Mouse (Mus musculus) kidney, embryonic 14.5 days (tissue): ENCODE data around the gene Creg1. TPM values are rescaled to one million over a fixed set of nuclear protein-coding genes. Genes with fewer than 3 reads are reported as not detected.
A peak's percentile ranks its signal among the peaks of the same experiment; 100 is the strongest.
"Not testable (repeated sequence)": the region's sequence is repeated elsewhere in the genome, so short reads cannot be mapped to it uniquely, and the experiment has no call there.

Source experiments
- ATAC-seq: fragments of 200-750 bp; cut with Nextera tagmentation; 2 replicates; pipeline ENCODE4 v1.8.0; 2017; ENCODE audit warnings: moderate number of reproducible peaks, mild to moderate bottlenecking, moderate TSS enrichment, moderate library complexity; ENCODE audit not compliant: low FRiP score, low TSS enrichment
- H3K27ac ChIP-seq: fragments of 300-500 bp; sonication (generic); 2 replicates; pipeline ENCODE4 v1.5.1; 2014; ENCODE audit warnings: low read depth, mild to moderate bottlenecking, low read length, moderate library complexity, mixed read lengths
- H3K27me3 ChIP-seq: fragments of 300-500 bp; sonication (generic); 2 replicates; pipeline ENCODE4 v1.6.1; 2014; ENCODE audit warnings: mild to moderate bottlenecking, low read length; ENCODE audit not compliant: control insufficient read depth, insufficient read depth
- H3K36me3 ChIP-seq: fragments of 300-500 bp; sonication (generic); 2 replicates; pipeline ENCODE4 v1.6.1; 2014; ENCODE audit warnings: low read length, mixed read lengths; ENCODE audit not compliant: control insufficient read depth, insufficient read depth
- H3K4me1 ChIP-seq: fragments of 300-500 bp; sonication (generic); 2 replicates; pipeline ENCODE4 v1.6.1; 2014; ENCODE audit warnings: low read length, mixed read lengths; ENCODE audit not compliant: control insufficient read depth, insufficient read depth
- H3K4me2 ChIP-seq: fragments of 300-500 bp; sonication (generic); replicated peaks from 2 replicates; pipeline ENCODE4 v1.6.1; 2014; ENCODE audit warnings: low read depth, mild to moderate bottlenecking, low read length
- H3K4me3 ChIP-seq: fragments of 300-500 bp; sonication (generic); 2 replicates; pipeline ENCODE4 v1.5.1; 2014; ENCODE audit warnings: mild to moderate bottlenecking, low read length
- H3K9ac ChIP-seq: fragments of 300-500 bp; sonication (generic); 2 replicates; pipeline ENCODE4 v1.6.1; 2014; ENCODE audit warnings: low read depth, mild to moderate bottlenecking, low read length, moderate library complexity
- H3K9me3 ChIP-seq: fragments of 300-500 bp; sonication (generic); 2 replicates; pipeline ENCODE4 v1.6.1; 2016; ENCODE audit warnings: low read length; ENCODE audit not compliant: control insufficient read depth
- WGBS: fragments of 180-500 bp; shearing (Covaris S2); extraction: QIAGEN DNeasy Blood & Tissue Kit; methylation state at CpG from one replicate; pipeline ENCODE4 v1.1.7; 2014; 5-methylcytosine and 5-hydroxymethylcytosine counted together
- polyA plus RNA-seq: library from polyadenylated mRNA; unstranded; fragments of >200 nt; fragmentation: Nextera tagmentation; extraction: Ambion mirVana; gene quantifications from 2 replicates; pipeline ENCODE4 v1.2.1, GENCODE M21; 2014

Creg1 gene
- polyA plus RNA-seq, 1 experiment from 2014 or later: 53.8 TPM

- Histone ChIP-seq H3K4me2 (no peak overlapping the region), H3K36me3 (no peaks in the 10 kb centered on the region), H3K27ac (no peak overlapping the region), H3K9ac (no peak overlapping the region), H3K27me3 (no peaks in the 10 kb centered on the region), H3K4me3 (no peak overlapping the region), H3K4me1 (0 out of 2 replicates have a peak, but pooled peaks cover 5% of the 10 kb centered on the region), H3K9me3 (no peaks in the 10 kb centered on the region)
- 84% methylated on average over 8 of the region's 8 CpGs for WGBS
- peak; percentile 61; the same call in 1 of the 2 replicates for ATAC-seq
Observed at GRCm38 (mm10) chr1:165741989-165742388, 21.6 kb upstream of the Creg1 start.

GRCm38 (mm10) chr1:165748053-165748452 is 15.5 kb upstream of the Creg1 start:
- 0 out of 2 replicates have a peak, but pooled peaks cover 2% of the 10 kb centered on the region for H3K27me3 ChIP-seq
- no peaks in the 10 kb centered on the region for H3K9me3 ChIP-seq
- H3K4me1 ChIP-seq: peaks cover 8% of the 10 kb centered on the region
- no peaks in the 10 kb centered on the region for H3K36me3 ChIP-seq
- H3K27ac ChIP-seq: no peak overlapping the region
- no peak overlapping the region for H3K4me3 ChIP-seq
- no peak overlapping the region for H3K4me2 ChIP-seq
- 8% methylated on average over 11 of the region's 11 CpGs for WGBS
- ATAC-seq: peak; percentile 92
- H3K9ac ChIP-seq: no peak overlapping the region

DNA sequence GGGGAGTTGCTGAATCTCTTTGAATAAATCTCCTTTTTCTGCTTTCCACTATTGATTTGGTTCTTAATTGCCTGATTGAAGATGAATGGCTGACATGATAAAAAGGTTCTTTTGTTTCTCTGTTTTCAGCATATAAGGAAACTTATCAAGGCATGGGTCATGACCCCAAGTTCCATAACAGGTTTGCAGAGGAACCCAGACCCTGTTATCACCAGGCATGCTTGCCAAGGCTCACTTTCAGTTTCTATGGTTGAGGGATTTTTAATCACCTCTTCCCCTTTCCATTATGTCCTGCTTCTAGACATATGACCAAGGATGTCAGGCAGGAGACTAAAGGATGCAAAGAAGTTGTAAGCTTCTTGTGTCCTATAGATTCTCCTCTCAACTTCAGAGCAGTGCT is 12.4 kb upstream of the Creg1 start:
- ATAC-seq: no peak
- H3K36me3 ChIP-seq: no peaks in the 10 kb centered on the region
- no peak overlapping the region for H3K4me3 ChIP-seq
- H3K27ac ChIP-seq: no peak overlapping the region
- peaks cover 12% of the 10 kb centered on the region for H3K4me1 ChIP-seq
- 0 out of 2 replicates have a peak, but pooled peaks cover 2% of the 10 kb centered on the region for H3K27me3 ChIP-seq
- H3K4me2 ChIP-seq: no peak overlapping the region
- H3K9me3 ChIP-seq: no peaks in the 10 kb centered on the region
- no peak overlapping the region for H3K9ac ChIP-seq

DNA sequence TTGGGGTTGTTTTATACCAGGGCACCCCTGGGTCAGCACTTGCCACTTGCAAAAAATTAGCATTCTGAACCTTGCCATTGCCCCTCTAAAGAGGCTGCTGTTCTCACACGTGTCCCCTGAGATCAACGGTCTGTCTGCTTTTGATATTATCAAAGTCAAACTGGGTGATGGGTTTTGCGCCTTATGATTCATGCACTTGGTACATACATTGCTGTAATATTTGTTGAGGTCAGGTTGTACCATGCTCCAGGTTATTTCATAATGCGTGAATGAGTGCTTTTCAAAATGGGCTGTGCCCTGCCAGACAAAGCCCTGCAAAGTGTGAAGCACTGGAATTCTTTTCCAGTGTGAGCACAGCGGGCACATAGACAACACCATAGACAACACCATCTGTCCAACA is 11.7 kb upstream of the Creg1 start:
- Histone ChIP-seq H3K4me2 (no peak overlapping the region), H3K4me1 (peaks cover 12% of the 10 kb centered on the region), H3K9me3 (no peaks in the 10 kb centered on the region), H3K27ac (no peak overlapping the region), H3K9ac (no peak overlapping the region), H3K4me3 (no peak overlapping the region), H3K27me3 (0 out of 2 replicates have a peak, but pooled peaks cover 2% of the 10 kb centered on the region), H3K36me3 (no peaks in the 10 kb centered on the region)
- 88% methylated on average over 5 of the region's 5 CpGs for WGBS
- no peak for ATAC-seq

GRCm38 (mm10) chr1:165754205-165754604 is 9.3 kb upstream of the Creg1 start:
- Histone ChIP-seq H3K4me1 (0 out of 2 replicates have a peak, but pooled peaks cover 4% of the 10 kb centered on the region), H3K27ac (no peak overlapping the region), H3K4me2 (no peak overlapping the region), H3K27me3 (peaks cover 6% of the 10 kb centered on the region; the same call in 1 of the 2 replicates), H3K9me3 (no peaks in the 10 kb centered on the region), H3K36me3 (no peaks in the 10 kb centered on the region), H3K9ac (no peak overlapping the region), H3K4me3 (no peak overlapping the region)
- ATAC-seq: no peak
- WGBS: 82% methylated on average over 6 of the region's 6 CpGs

DNA sequence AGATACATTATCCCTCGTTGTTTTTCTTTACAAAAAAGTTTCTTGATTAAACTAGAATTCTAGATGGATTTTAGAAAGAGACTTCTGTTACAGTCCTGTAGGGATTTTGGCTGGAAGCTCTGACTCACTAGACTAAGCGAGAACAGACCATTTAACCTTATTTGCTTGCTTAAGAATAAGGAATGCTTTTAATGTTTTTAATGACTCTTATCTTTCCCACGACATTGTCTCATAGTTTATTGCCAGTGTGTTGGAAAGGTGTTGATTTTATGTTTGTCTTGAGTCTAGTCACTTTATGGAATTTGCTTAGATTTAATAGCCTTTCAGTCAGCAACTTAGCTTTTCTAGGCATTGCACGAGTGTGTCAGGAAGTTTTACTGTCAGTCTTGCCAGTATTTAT is 8.4 kb upstream of the Creg1 start:
- 23% methylated on average over 4 of the region's 4 CpGs for WGBS
- Histone ChIP-seq H3K27ac (no peak overlapping the region), H3K9me3 (no peaks in the 10 kb centered on the region), H3K36me3 (no peaks in the 10 kb centered on the region), H3K27me3 (peaks cover 6% of the 10 kb centered on the region; the same call in 1 of the 2 replicates), H3K4me2 (no peak overlapping the region), H3K4me3 (no peak overlapping the region), H3K4me1 (0 out of 2 replicates have a peak, but pooled peaks cover 4% of the 10 kb centered on the region), H3K9ac (no peak overlapping the region)
- no peak for ATAC-seq

- 91% methylated on average over 3 of the region's 3 CpGs for WGBS
- Histone ChIP-seq H3K4me2 (no peak overlapping the region), H3K9me3 (no peaks in the 10 kb centered on the region), H3K4me3 (no peak overlapping the region), H3K27me3 (peaks cover 14% of the 10 kb centered on the region), H3K36me3 (no peaks in the 10 kb centered on the region), H3K4me1 (peaks cover 4% of the 10 kb centered on the region; the same call in 1 of the 2 replicates), H3K27ac (no peak overlapping the region), H3K9ac (no peak overlapping the region)
- no peak for ATAC-seq
Observed at GRCm38 (mm10) chr1:165761522-165762305, 1.8 kb upstream of the Creg1 start.

DNA sequence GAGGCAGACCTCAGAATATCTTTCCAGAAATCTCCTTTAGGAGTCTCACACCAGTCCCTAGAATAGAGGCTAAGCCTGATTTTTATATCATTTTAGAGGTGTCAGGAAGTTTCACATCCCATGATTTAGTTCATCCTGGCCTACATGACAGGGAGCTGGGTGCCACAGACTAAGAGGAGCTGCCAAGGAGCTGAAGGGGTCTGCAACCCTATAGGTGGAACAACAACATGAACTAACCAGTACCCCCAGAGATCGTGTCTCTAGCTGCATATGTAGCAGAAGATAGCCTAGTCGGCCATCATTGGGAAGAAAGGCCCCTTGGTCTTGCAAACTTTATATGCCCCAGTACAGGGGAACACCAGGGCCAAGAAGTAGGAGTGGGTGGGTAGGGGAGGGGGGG is 1.0 kb upstream of the Creg1 start:
- not testable (repeated sequence) for ATAC-seq, H3K4me1 ChIP-seq, H3K4me3 ChIP-seq, H3K27ac ChIP-seq, H3K36me3 ChIP-seq, H3K4me2 ChIP-seq, H3K9ac ChIP-seq, H3K9me3 ChIP-seq
- peaks cover 11% of the 10 kb centered on the region for H3K27me3 ChIP-seq
- whole genome bisulfite sequencing: 74% methylated on average over 2 of the region's 2 CpGs

DNA sequence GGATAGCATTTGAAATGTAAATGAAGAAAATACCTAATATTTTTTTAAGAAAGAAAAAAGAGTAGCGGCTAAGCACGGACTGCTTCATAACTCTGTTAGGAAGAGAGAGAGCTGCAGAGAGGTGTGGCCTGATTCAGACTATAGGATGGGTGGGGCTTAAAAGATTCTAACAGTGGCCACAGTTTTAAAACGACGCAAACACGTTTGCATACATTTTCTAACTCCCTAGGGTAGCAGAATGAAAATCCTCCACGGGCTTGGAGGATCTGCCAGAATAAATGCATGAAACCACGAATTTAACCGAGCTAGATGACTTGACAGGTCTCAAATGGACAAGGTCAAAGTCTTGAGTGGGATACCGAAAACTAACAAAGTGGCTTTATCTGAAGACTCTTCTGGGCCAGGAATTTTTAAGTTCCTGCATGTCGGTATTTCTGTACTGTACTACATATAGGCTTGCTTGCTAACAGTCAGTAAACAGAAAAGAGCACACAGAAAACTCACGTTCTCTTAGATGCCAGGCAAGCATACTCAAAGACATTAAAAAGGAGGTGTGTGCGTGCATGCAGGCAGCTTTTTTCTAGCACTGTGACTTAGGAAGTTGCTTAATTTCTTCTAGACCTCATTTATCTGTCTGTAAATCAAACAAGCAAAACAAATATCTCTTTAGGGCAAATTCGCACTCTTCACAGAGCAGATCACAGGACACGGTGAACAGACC is 472 bp upstream of the Creg1 start:
- peak; percentile 45; the same call in 1 of the 2 replicates for ATAC-seq
- no peak overlapping the region for H3K27ac ChIP-seq
- H3K9ac ChIP-seq: no peak overlapping the region
- no peaks in the 10 kb centered on the region for H3K36me3 ChIP-seq
- peak overlapping the region; percentile 53 for H3K4me3 ChIP-seq
- peaks cover 10% of the 10 kb centered on the region for H3K27me3 ChIP-seq
- H3K4me1 ChIP-seq: peaks cover 4% of the 10 kb centered on the region; the same call in 1 of the 2 replicates
- peak overlapping the region; percentile 74 for H3K4me2 ChIP-seq
- H3K9me3 ChIP-seq: no peaks in the 10 kb centered on the region
- 28% methylated on average over 14 of the region's 14 CpGs for WGBS
